Mouse (Mus musculus) layer of hippocampus, adult 8-10 months (tissue): ENCODE measurements at regions not wholly inside any gene's neighbourhood (a gene's known extent, or its start where the extent isn't known, plus 50 kb on each side); places are given as distances from the start of the nearest gene placed in this dataset.

Source experiments
- DNase-seq, 2 experiments: peaks; one replicate each; pipeline ENCODE4 v3.0.0; 2022; ENCODE audit warnings: low spot score in 2 of 2

GRCm38 (mm10) chr19:32939692-32940091 is 182.4 kb downstream of the Pten start:
- DNase-seq: no peak

- DNase-seq: no peak
Measured at GRCm38 (mm10) chr19:32940806-32941205, 183.5 kb downstream of the Pten start.

GRCm38 (mm10) chr19:32943594-32944230 is 186.4 kb downstream of the Pten start:
- no peak for DNase-seq

- DNase-seq: no peak
Measured at GRCm38 (mm10) chr19:32947081-32947855, 190.0 kb downstream of the Pten start.

GRCm38 (mm10) chr19:32950252-32950651 is 193.0 kb downstream of the Pten start:
- no peak for DNase-seq

GRCm38 (mm10) chr19:32950794-32951193 is 193.5 kb downstream of the Pten start:
- DNase-seq: no peak

- no peak for DNase-seq
Measured at GRCm38 (mm10) chr19:32952425-32952824, 195.1 kb downstream of the Pten start.

GRCm38 (mm10) chr19:32952928-32953687 is 195.8 kb downstream of the Pten start:
- DNase-seq: no peak

GRCm38 (mm10) chr19:32954001-32954605 is 196.8 kb downstream of the Pten start:
- peak in 1 of 2 experiments; percentile 25 for DNase-seq

- no peak for DNase-seq
Measured at GRCm38 (mm10) chr19:32954942-32955341, 197.6 kb downstream of the Pten start.

GRCm38 (mm10) chr19:32956143-32956915 is 199.0 kb downstream of the Pten start:
- no peak for DNase-seq

GRCm38 (mm10) chr19:32956916-32957558 is 199.7 kb downstream of the Pten start:
- DNase-seq: no peak

GRCm38 (mm10) chr19:32958276-32958675 is 201.0 kb downstream of the Pten start:
- no peak for DNase-seq

GRCm38 (mm10) chr19:32958791-32959190 is 201.5 kb downstream of the Pten start:
- DNase-seq: no peak

- DNase-seq: no peak
Measured at GRCm38 (mm10) chr19:32959844-32960195, 202.5 kb downstream of the Pten start.

- no peak for DNase-seq
Measured at GRCm38 (mm10) chr19:32960196-32960947, 203.1 kb downstream of the Pten start.

GRCm38 (mm10) chr19:32961525-32961924 is 204.2 kb downstream of the Pten start:
- DNase-seq: no peak

GRCm38 (mm10) chr19:32963983-32964382 is 206.7 kb downstream of the Pten start:
- DNase-seq: no peak

- no peak for DNase-seq
Measured at GRCm38 (mm10) chr19:32965488-32965887, 208.2 kb downstream of the Pten start.
